Mouse (Mus musculus): ENCODE data around the gene Gas7. TPM values are rescaled to one million over a fixed set of nuclear protein-coding genes. Genes with fewer than 3 reads are reported as not detected.

Gas7 gene
- total and polyA plus RNA-seq, 2 experiments from 2014 or later, result 4.8 to 23.2 TPM

GRCm38 (mm10) chr11:67544656-67545432, 89.6 kb downstream of the Gas7 start:
- DNase-seq (ENCODE audit: low spot score) (no peak), ATAC-seq (ENCODE audit: insufficient read depth, low read depth) (peak; percentile 61)
- H3K36me3 ChIP-seq (replicated peaks; ENCODE audit: control insufficient read depth, insufficient read depth, low read length), result no peaks in the 10 kb centered on the region
- no peaks in the 10 kb centered on the region for H3K9me3 ChIP-seq (replicated peaks; ENCODE audit: control insufficient read depth, low read length)
- H3K4me2 ChIP-seq (ENCODE audit: low read depth, low read length), result no peak overlapping the region
- no peak overlapping the region for H3K4me3 ChIP-seq (ENCODE audit: low read depth, low read length)
- TF ChIP-seq CTCF (IDR thresholded peaks at IDR 0.05; ENCODE audit: low read depth) (no peak), EP300 (IDR thresholded peaks at IDR 0.05; ENCODE audit: low read depth) (no peak)
- peak overlapping the region; percentile 55 for H3K27ac ChIP-seq (ENCODE audit: low read depth)
- H3K9ac ChIP-seq (replicated peaks; ENCODE audit: low read depth, low read length), result 0 out of 2 replicates have a peak overlapping the region, but pooled peaks have one; percentile 17
- WGBS, result 20% methylated on average over 11 of the region's 11 CpGs
- peaks cover 26% of the 10 kb centered on the region for H3K4me1 ChIP-seq (ENCODE audit: control insufficient read depth, insufficient read depth)
- H3K27me3 ChIP-seq (ENCODE audit: control insufficient read depth, insufficient read depth, low read length), result no peaks in the 10 kb centered on the region

- DNase-seq (ENCODE audit: low spot score) (peak; percentile 46), ATAC-seq (ENCODE audit: insufficient read depth, low read depth) (peak; percentile 49)
- Histone ChIP-seq H3K4me1 (ENCODE audit: control insufficient read depth, insufficient read depth) (peaks cover 34% of the 10 kb centered on the region), H3K4me3 (ENCODE audit: low read depth, low read length) (no peak overlapping the region), H3K4me2 (ENCODE audit: low read depth, low read length) (no peak overlapping the region), H3K27ac (ENCODE audit: low read depth) (peak overlapping the region; percentile 49; the same call in 1 of the 2 replicates), H3K36me3 (replicated peaks; ENCODE audit: control insufficient read depth, insufficient read depth, low read length) (no peaks in the 10 kb centered on the region), H3K9ac (replicated peaks; ENCODE audit: low read depth, low read length) (no peak overlapping the region), H3K9me3 (replicated peaks; ENCODE audit: control insufficient read depth, low read length) (no peaks in the 10 kb centered on the region), H3K27me3 (ENCODE audit: control insufficient read depth, insufficient read depth, low read length) (no peaks in the 10 kb centered on the region)
- TF ChIP-seq CTCF (IDR thresholded peaks at IDR 0.05; ENCODE audit: low read depth) (no peak), EP300 (IDR thresholded peaks at IDR 0.05; ENCODE audit: low read depth) (no peak)
- WGBS, result 14% methylated on average over 5 of the region's 5 CpGs
Observed at GRCm38 (mm10) chr11:67546582-67546981, 91.3 kb downstream of the Gas7 start.

GRCm38 (mm10) chr11:67549306-67549705, 94.1 kb downstream of the Gas7 start:
- no peaks in the 10 kb centered on the region for H3K27me3 ChIP-seq (ENCODE audit: control insufficient read depth, insufficient read depth, low read length)
- H3K4me1 ChIP-seq (ENCODE audit: control insufficient read depth, insufficient read depth), result peaks cover 34% of the 10 kb centered on the region
- H3K36me3 ChIP-seq (replicated peaks; ENCODE audit: control insufficient read depth, insufficient read depth, low read length), result no peaks in the 10 kb centered on the region
- H3K4me3 ChIP-seq (ENCODE audit: low read depth, low read length), result no peak overlapping the region
- DNase-seq (ENCODE audit: low spot score) (no peak), ATAC-seq (ENCODE audit: insufficient read depth, low read depth) (no peak)
- TF ChIP-seq EP300 (IDR thresholded peaks at IDR 0.05; ENCODE audit: low read depth) (no peak), CTCF (IDR thresholded peaks at IDR 0.05; ENCODE audit: low read depth) (no peak)
- WGBS, result 59% methylated on average over 4 of the region's 4 CpGs
- no peak overlapping the region for H3K4me2 ChIP-seq (ENCODE audit: low read depth, low read length)
- H3K27ac ChIP-seq (ENCODE audit: low read depth), result no peak overlapping the region
- H3K9ac ChIP-seq (replicated peaks; ENCODE audit: low read depth, low read length), result no peak overlapping the region
- H3K9me3 ChIP-seq (replicated peaks; ENCODE audit: control insufficient read depth, low read length), result no peaks in the 10 kb centered on the region

GRCm38 (mm10) chr11:67549762-67550488, 94.7 kb downstream of the Gas7 start:
- no peak overlapping the region for H3K4me3 ChIP-seq (ENCODE audit: low read depth, low read length)
- no peak overlapping the region for H3K9ac ChIP-seq (replicated peaks; ENCODE audit: low read depth, low read length)
- H3K27me3 ChIP-seq (ENCODE audit: control insufficient read depth, insufficient read depth, low read length), result no peaks in the 10 kb centered on the region
- WGBS, result 30% methylated on average over 13 of the region's 13 CpGs
- no peak overlapping the region for H3K4me2 ChIP-seq (ENCODE audit: low read depth, low read length)
- H3K27ac ChIP-seq (ENCODE audit: low read depth), result no peak overlapping the region
- H3K36me3 ChIP-seq (replicated peaks; ENCODE audit: control insufficient read depth, insufficient read depth, low read length), result no peaks in the 10 kb centered on the region
- no peaks in the 10 kb centered on the region for H3K9me3 ChIP-seq (replicated peaks; ENCODE audit: control insufficient read depth, low read length)
- peaks cover 30% of the 10 kb centered on the region for H3K4me1 ChIP-seq (ENCODE audit: control insufficient read depth, insufficient read depth)
- TF ChIP-seq EP300 (IDR thresholded peaks at IDR 0.05; ENCODE audit: low read depth), result no peak
- no peak for TF ChIP-seq CTCF (IDR thresholded peaks at IDR 0.05; ENCODE audit: low read depth)
- DNase-seq (ENCODE audit: low spot score), result no peak
- no peak for ATAC-seq (ENCODE audit: insufficient read depth, low read depth)

- no peak overlapping the region for H3K4me3 ChIP-seq (ENCODE audit: low read depth, low read length)
- no peaks in the 10 kb centered on the region for H3K9me3 ChIP-seq (replicated peaks; ENCODE audit: control insufficient read depth, low read length)
- peaks cover 16% of the 10 kb centered on the region for H3K4me1 ChIP-seq (ENCODE audit: control insufficient read depth, insufficient read depth)
- no peak overlapping the region for H3K4me2 ChIP-seq (ENCODE audit: low read depth, low read length)
- no peak overlapping the region for H3K27ac ChIP-seq (ENCODE audit: low read depth)
- DNase-seq (ENCODE audit: low spot score) (no peak), ATAC-seq (ENCODE audit: insufficient read depth, low read depth) (no peak)
- H3K27me3 ChIP-seq (ENCODE audit: control insufficient read depth, insufficient read depth, low read length), result no peaks in the 10 kb centered on the region
- TF ChIP-seq EP300 (IDR thresholded peaks at IDR 0.05; ENCODE audit: low read depth) (no peak), CTCF (IDR thresholded peaks at IDR 0.05; ENCODE audit: low read depth) (no peak)
- no peak overlapping the region for H3K9ac ChIP-seq (replicated peaks; ENCODE audit: low read depth, low read length)
- 79% methylated on average over 8 of the region's 8 CpGs for WGBS
- no peaks in the 10 kb centered on the region for H3K36me3 ChIP-seq (replicated peaks; ENCODE audit: control insufficient read depth, insufficient read depth, low read length)
Observed at GRCm38 (mm10) chr11:67552400-67552799, 97.2 kb downstream of the Gas7 start.
